Mouse (Mus musculus) B cell, adult (primary cell): ENCODE results near the gene Clca1. TPM values are rescaled to one million over a fixed set of nuclear protein-coding genes. Genes with fewer than 3 reads are reported as not detected.

Source experiments
- total RNA-seq: library from RNA; stranded (reverse); gene quantifications from 4 replicates; pipeline ENCODE4 v1.2.4, GENCODE M21; 2023; ENCODE audit not compliant: inconsistent age

Gene Clca1
- not detected in 4 replicates for total RNA-seq

GRCm38 (mm10) chr3:145032676-145033075 is at the start of gene Clca1:
Gene Clca1, minus strand, starts transcription at chr3:145032776.

GRCm38 (mm10) chr3:144974945-144975344 is 57.6 kb downstream of the Clca1 start, which contains the start of gene Clca4a:
Gene Clca4a, minus strand, starts transcription at chr3:144975045.

Other genes with a start within 250 kb of the Clca1 start
- not detected in 4 replicates for gene Clca3a2, start 213.3 kb downstream of the Clca1 start, total RNA-seq
- not detected in 4 replicates for gene Clca3b, start 183.4 kb downstream of the Clca1 start, total RNA-seq
- gene Clca4b, start 100.2 kb downstream of the Clca1 start, total RNA-seq = not detected in 4 replicates
- gene Clca4a, start 57.7 kb downstream of the Clca1 start, total RNA-seq = not detected in 4 replicates
- gene Clca2, start 66.7 kb upstream of the Clca1 start, total RNA-seq = not detected in 4 replicates
- gene Odf2l, start 85.8 kb upstream of the Clca1 start, total RNA-seq = 20.8 to 24.8 TPM (median 24.0 TPM) in 4 replicates